Mouse (Mus musculus): ENCODE measurements around the gene Sema4c. TPM values are rescaled to one million over a fixed set of nuclear protein-coding genes. Genes with fewer than 3 reads are reported as not detected.

The Sema4c gene
- 1.7 TPM for polyA plus RNA-seq (2014; fragmentation: Illumina TruSeq; extraction: RNeasy Lipid Tissue Mini Kit (QIAGEN cat#74804); ENCODE audit: low read depth, low replicate concordance)

GRCm38 (mm10) chr1:36558031-36558993, at the start of gene Sema4c:
Gene Sema4c (minus strand): TSS chr1:36558349.

GRCm38 (mm10) chr1:36546888-36547471, 11.2 kb downstream of the Sema4c start, which contains the start of gene Ankrd39:
Gene Ankrd39 (minus strand): TSS chr1:36547445.

GRCm38 (mm10) chr1:36539186-36539585, 19.0 kb downstream of the Sema4c start, which contains the start of gene Gm42417:
Gene Gm42417 (minus strand): TSS chr1:36539429.

GRCm38 (mm10) chr1:36536783-36537182, 21.4 kb downstream of the Sema4c start, which contains the start of gene Ankrd23:
Gene Ankrd23 (minus strand): TSS chr1:36536883.

GRCm38 (mm10) chr1:36511289-36512021, 46.7 kb downstream of the Sema4c start, which contains the start of gene Cnnm3:
Gene Cnnm3 (plus strand): TSS chr1:36511867.

Other genes starting within 250 kb of the Sema4c start
- gene Kansl3, start 189.2 kb downstream of the Sema4c start, polyA plus RNA-seq (2014; fragmentation: Illumina TruSeq; extraction: RNeasy Lipid Tissue Mini Kit (QIAGEN cat#74804); ENCODE audit: low read depth, low replicate concordance): 17.9 TPM
- gene Fer1l5, start 186.1 kb downstream of the Sema4c start, polyA plus RNA-seq (2014; fragmentation: Illumina TruSeq; extraction: RNeasy Lipid Tissue Mini Kit (QIAGEN cat#74804); ENCODE audit: low read depth, low replicate concordance): not detected
- gene Lman2l, start 113.1 kb downstream of the Sema4c start, polyA plus RNA-seq (2014; fragmentation: Illumina TruSeq; extraction: RNeasy Lipid Tissue Mini Kit (QIAGEN cat#74804); ENCODE audit: low read depth, low replicate concordance): 16.3 TPM
- gene Cnnm4, start 86.7 kb downstream of the Sema4c start, polyA plus RNA-seq (2014; fragmentation: Illumina TruSeq; extraction: RNeasy Lipid Tissue Mini Kit (QIAGEN cat#74804); ENCODE audit: low read depth, low replicate concordance): 1.6 TPM
- 11.4 TPM for gene Cnnm3, start 46.5 kb downstream of the Sema4c start, polyA plus RNA-seq (2014; fragmentation: Illumina TruSeq; extraction: RNeasy Lipid Tissue Mini Kit (QIAGEN cat#74804); ENCODE audit: low read depth, low replicate concordance)
- gene Ankrd23, start 21.5 kb downstream of the Sema4c start, polyA plus RNA-seq (2014; fragmentation: Illumina TruSeq; extraction: RNeasy Lipid Tissue Mini Kit (QIAGEN cat#74804); ENCODE audit: low read depth, low replicate concordance): 7.8 TPM
- not detected for gene Gm42417, start 18.9 kb downstream of the Sema4c start, polyA plus RNA-seq (2014; fragmentation: Illumina TruSeq; extraction: RNeasy Lipid Tissue Mini Kit (QIAGEN cat#74804); ENCODE audit: low read depth, low replicate concordance)
- gene Ankrd39, start 10.9 kb downstream of the Sema4c start, polyA plus RNA-seq (2014; fragmentation: Illumina TruSeq; extraction: RNeasy Lipid Tissue Mini Kit (QIAGEN cat#74804); ENCODE audit: low read depth, low replicate concordance): 3.6 TPM
- gene Fam178b, start 124.8 kb upstream of the Sema4c start, polyA plus RNA-seq (2014; fragmentation: Illumina TruSeq; extraction: RNeasy Lipid Tissue Mini Kit (QIAGEN cat#74804); ENCODE audit: low read depth, low replicate concordance): not detected
- 87.3 TPM for gene Cox5b, start 133.1 kb upstream of the Sema4c start, polyA plus RNA-seq (2014; fragmentation: Illumina TruSeq; extraction: RNeasy Lipid Tissue Mini Kit (QIAGEN cat#74804); ENCODE audit: low read depth, low replicate concordance)
- not detected for gene 4933424G06Rik, start 151.8 kb upstream of the Sema4c start, polyA plus RNA-seq (2014; fragmentation: Illumina TruSeq; extraction: RNeasy Lipid Tissue Mini Kit (QIAGEN cat#74804); ENCODE audit: low read depth, low replicate concordance)
- gene Actr1b, start 156.1 kb upstream of the Sema4c start, polyA plus RNA-seq (2014; fragmentation: Illumina TruSeq; extraction: RNeasy Lipid Tissue Mini Kit (QIAGEN cat#74804); ENCODE audit: low read depth, low replicate concordance): 22.0 TPM
- not detected for gene Zap70, start 203.4 kb upstream of the Sema4c start, polyA plus RNA-seq (2014; fragmentation: Illumina TruSeq; extraction: RNeasy Lipid Tissue Mini Kit (QIAGEN cat#74804); ENCODE audit: low read depth, low replicate concordance)